Mouse (Mus musculus) embryo, embryonic 11 days (tissue): ENCODE measurements around the gene Cenpq.
A peak's percentile ranks its signal among the peaks of the same experiment; 100 is the strongest.

Experiments
- DNase-seq: peaks from one replicate; pipeline ENCODE4 v3.0.0-alpha.2; 2015

The Cenpq gene

GRCm38 (mm10) chr17:40934420-40935231, at the start of gene Cenpq, which contains the start of gene Mut:
TSS of gene Cenpq (minus strand) at chr17:40935047.
TSS of gene Mut (plus strand) at chr17:40934685.
- peak; percentile 99 for DNase-seq

GRCm38 (mm10) chr17:40977914-40978313, 43.1 kb upstream of the Cenpq start:
- DNase-seq: peak; percentile 33

- no peak for DNase-seq
These were observed 13.7 kb upstream of the Cenpq start for GRCm38 (mm10) chr17:40948518-40948917.

GRCm38 (mm10) chr17:40933985-40934384, 862 bp downstream of the Cenpq start:
- DNase-seq: peak; percentile 13

GRCm38 (mm10) chr17:40915499-40915898, 19.3 kb downstream of the Cenpq start:
- DNase-seq: no peak

- DNase-seq: no peak
These were observed 20.6 kb downstream of the Cenpq start, which contains the start of gene Glyatl3 for GRCm38 (mm10) chr17:40914250-40914649. TSS of gene Glyatl3 (minus strand) at chr17:40914350.

GRCm38 (mm10) chr17:40904721-40905154, 30.1 kb downstream of the Cenpq start:
- peak; percentile 18 for DNase-seq

- peak; percentile 5 for DNase-seq
These were observed 30.7 kb downstream of the Cenpq start for GRCm38 (mm10) chr17:40904056-40904597.

GRCm38 (mm10) chr17:40903345-40903744, 31.5 kb downstream of the Cenpq start:
- DNase-seq: no peak

- DNase-seq: no peak
These were observed 35.0 kb downstream of the Cenpq start for GRCm38 (mm10) chr17:40899783-40900363.

GRCm38 (mm10) chr17:40896863-40897262, 38.0 kb downstream of the Cenpq start:
- peak; percentile 46 for DNase-seq

- DNase-seq: no peak
These were observed 46.9 kb downstream of the Cenpq start for GRCm38 (mm10) chr17:40887849-40888536.

GRCm38 (mm10) chr17:40885155-40885554, 49.7 kb downstream of the Cenpq start:
- DNase-seq: no peak

GRCm38 (mm10) chr17:40882172-40882571, 52.7 kb downstream of the Cenpq start:
- DNase-seq: no peak

- peak; percentile 66 for DNase-seq
These were observed 54.7 kb downstream of the Cenpq start, which contains the start of gene 9130008F23Rik for GRCm38 (mm10) chr17:40879924-40880691. TSS of gene 9130008F23Rik (minus strand) at chr17:40880559.

- DNase-seq: no peak
These were observed 55.3 kb downstream of the Cenpq start for GRCm38 (mm10) chr17:40879528-40879923.

GRCm38 (mm10) chr17:40877741-40878140, 57.1 kb downstream of the Cenpq start:
- no peak for DNase-seq

- DNase-seq: no peak
These were observed 59.3 kb downstream of the Cenpq start for GRCm38 (mm10) chr17:40875568-40875967.

- no peak for DNase-seq
These were observed 60.1 kb downstream of the Cenpq start for GRCm38 (mm10) chr17:40874701-40875100.

GRCm38 (mm10) chr17:40873582-40874011, 61.2 kb downstream of the Cenpq start:
- DNase-seq: peak; percentile 16
